Mouse (Mus musculus): ENCODE data around the gene Thap3. TPM values are rescaled to one million over a fixed set of nuclear protein-coding genes. Genes with fewer than 3 reads are reported as not detected.

Thap3 gene
- polyA plus RNA-seq, 1 experiment = 29.8 TPM

- H3K4me3 ChIP-seq (ENCODE audit: insufficient read depth, low read length) = no peak overlapping the region
- H3K4me1 ChIP-seq (ENCODE audit: control insufficient read depth, insufficient read depth, low read length) = peaks cover 9% of the 10 kb centered on the region
- no peak overlapping the region for H3K27ac ChIP-seq (ENCODE audit: insufficient read depth, low read depth, low read length)
- TF ChIP-seq CTCF (IDR thresholded peaks at IDR 0.05; ENCODE audit: low read depth, low read length) (no peak), POLR2A (IDR thresholded peaks at IDR 0.05; ENCODE audit: borderline replicate concordance, low read depth, low read length) (no peak)
Observed at GRCm38 (mm10) chr4:152024525-152024924, 35.7 kb upstream of the Thap3 start.

- Histone ChIP-seq H3K4me1 (ENCODE audit: control insufficient read depth, insufficient read depth, low read length) (peaks cover 5% of the 10 kb centered on the region), H3K4me3 (ENCODE audit: insufficient read depth, low read length) (no peak overlapping the region), H3K27ac (ENCODE audit: insufficient read depth, low read depth, low read length) (no peak overlapping the region)
- no peak for TF ChIP-seq CTCF (IDR thresholded peaks at IDR 0.05; ENCODE audit: low read depth, low read length)
- TF ChIP-seq POLR2A (IDR thresholded peaks at IDR 0.05; ENCODE audit: borderline replicate concordance, low read depth, low read length) = no peak
Observed at GRCm38 (mm10) chr4:152022506-152022905, 33.7 kb upstream of the Thap3 start.

- no peak overlapping the region for H3K4me3 ChIP-seq (ENCODE audit: insufficient read depth, low read length)
Observed at GRCm38 (mm10) chr4:152021568-152022097, 32.8 kb upstream of the Thap3 start.

GRCm38 (mm10) chr4:152020024-152020423 lies 31.2 kb upstream of the Thap3 start:
- Histone ChIP-seq H3K4me3 (ENCODE audit: insufficient read depth, low read length) (no peak overlapping the region), H3K4me1 (ENCODE audit: control insufficient read depth, insufficient read depth, low read length) (no peaks in the 10 kb centered on the region), H3K27ac (ENCODE audit: insufficient read depth, low read depth, low read length) (no peak overlapping the region)
- TF ChIP-seq CTCF (IDR thresholded peaks at IDR 0.05; ENCODE audit: low read depth, low read length) = no peak
- no peak for TF ChIP-seq POLR2A (IDR thresholded peaks at IDR 0.05; ENCODE audit: borderline replicate concordance, low read depth, low read length)

More at GRCm38 (mm10) chr4:152021568-152022097, 32.8 kb upstream of the Thap3 start:
- TF ChIP-seq POLR2A (IDR thresholded peaks at IDR 0.05; ENCODE audit: borderline replicate concordance, low read depth, low read length) (no peak), CTCF (IDR thresholded peaks at IDR 0.05; ENCODE audit: low read depth, low read length) (no peak)
- H3K4me1 ChIP-seq (ENCODE audit: control insufficient read depth, insufficient read depth, low read length) = peaks cover 5% of the 10 kb centered on the region
- H3K27ac ChIP-seq (ENCODE audit: insufficient read depth, low read depth, low read length) = no peak overlapping the region

GRCm38 (mm10) chr4:152019073-152019472 lies 30.3 kb upstream of the Thap3 start:
- Histone ChIP-seq H3K4me3 (ENCODE audit: insufficient read depth, low read length) (no peak overlapping the region), H3K4me1 (ENCODE audit: control insufficient read depth, insufficient read depth, low read length) (no peaks in the 10 kb centered on the region), H3K27ac (ENCODE audit: insufficient read depth, low read depth, low read length) (no peak overlapping the region)
- no peak for TF ChIP-seq CTCF (IDR thresholded peaks at IDR 0.05; ENCODE audit: low read depth, low read length)
- TF ChIP-seq POLR2A (IDR thresholded peaks at IDR 0.05; ENCODE audit: borderline replicate concordance, low read depth, low read length) = no peak

- H3K27ac ChIP-seq (ENCODE audit: insufficient read depth, low read depth, low read length) = no peak overlapping the region
- TF ChIP-seq CTCF (IDR thresholded peaks at IDR 0.05; ENCODE audit: low read depth, low read length) (no peak), POLR2A (IDR thresholded peaks at IDR 0.05; ENCODE audit: borderline replicate concordance, low read depth, low read length) (no peak)
- H3K4me3 ChIP-seq (ENCODE audit: insufficient read depth, low read length) = no peak overlapping the region
- H3K4me1 ChIP-seq (ENCODE audit: control insufficient read depth, insufficient read depth, low read length) = peaks cover 12% of the 10 kb centered on the region
Observed at GRCm38 (mm10) chr4:152013036-152013813, 24.4 kb upstream of the Thap3 start.

- Histone ChIP-seq H3K4me3 (ENCODE audit: insufficient read depth, low read length) (no peak overlapping the region), H3K27ac (ENCODE audit: insufficient read depth, low read depth, low read length) (no peak overlapping the region), H3K4me1 (ENCODE audit: control insufficient read depth, insufficient read depth, low read length) (peaks cover 12% of the 10 kb centered on the region)
- TF ChIP-seq POLR2A (IDR thresholded peaks at IDR 0.05; ENCODE audit: borderline replicate concordance, low read depth, low read length) (no peak), CTCF (IDR thresholded peaks at IDR 0.05; ENCODE audit: low read depth, low read length) (no peak)
Observed at GRCm38 (mm10) chr4:152012109-152012508, 23.3 kb upstream of the Thap3 start.

GRCm38 (mm10) chr4:152011171-152011760 lies 22.5 kb upstream of the Thap3 start:
- Histone ChIP-seq H3K4me3 (ENCODE audit: insufficient read depth, low read length) (peak overlapping the region; percentile 83), H3K27ac (ENCODE audit: insufficient read depth, low read depth, low read length) (0 out of 2 replicates have a peak overlapping the region, but pooled peaks have one; percentile 19), H3K4me1 (ENCODE audit: control insufficient read depth, insufficient read depth, low read length) (peaks cover 12% of the 10 kb centered on the region)
- TF ChIP-seq CTCF (IDR thresholded peaks at IDR 0.05; ENCODE audit: low read depth, low read length) = no peak
- TF ChIP-seq POLR2A (IDR thresholded peaks at IDR 0.05; ENCODE audit: borderline replicate concordance, low read depth, low read length) = no peak

- H3K27ac ChIP-seq (ENCODE audit: insufficient read depth, low read depth, low read length) = peak overlapping the region; percentile 19
- TF ChIP-seq POLR2A (IDR thresholded peaks at IDR 0.05; ENCODE audit: borderline replicate concordance, low read depth, low read length) (no peak), CTCF (IDR thresholded peaks at IDR 0.05; ENCODE audit: low read depth, low read length) (no peak)
- H3K4me3 ChIP-seq (ENCODE audit: insufficient read depth, low read length) = peak overlapping the region; percentile 83
- peaks cover 12% of the 10 kb centered on the region for H3K4me1 ChIP-seq (ENCODE audit: control insufficient read depth, insufficient read depth, low read length)
Observed at GRCm38 (mm10) chr4:152010707-152011134, 21.9 kb upstream of the Thap3 start.

Measured in bone marrow macrophage, adult 2 months (primary cell).